Mouse (Mus musculus): ENCODE data around the gene Gm5294. TPM values are rescaled to one million over a fixed set of nuclear protein-coding genes. Genes with fewer than 3 reads are reported as not detected.

Gene Gm5294
- polyA plus RNA-seq, 1 experiment: not detected

DNA sequence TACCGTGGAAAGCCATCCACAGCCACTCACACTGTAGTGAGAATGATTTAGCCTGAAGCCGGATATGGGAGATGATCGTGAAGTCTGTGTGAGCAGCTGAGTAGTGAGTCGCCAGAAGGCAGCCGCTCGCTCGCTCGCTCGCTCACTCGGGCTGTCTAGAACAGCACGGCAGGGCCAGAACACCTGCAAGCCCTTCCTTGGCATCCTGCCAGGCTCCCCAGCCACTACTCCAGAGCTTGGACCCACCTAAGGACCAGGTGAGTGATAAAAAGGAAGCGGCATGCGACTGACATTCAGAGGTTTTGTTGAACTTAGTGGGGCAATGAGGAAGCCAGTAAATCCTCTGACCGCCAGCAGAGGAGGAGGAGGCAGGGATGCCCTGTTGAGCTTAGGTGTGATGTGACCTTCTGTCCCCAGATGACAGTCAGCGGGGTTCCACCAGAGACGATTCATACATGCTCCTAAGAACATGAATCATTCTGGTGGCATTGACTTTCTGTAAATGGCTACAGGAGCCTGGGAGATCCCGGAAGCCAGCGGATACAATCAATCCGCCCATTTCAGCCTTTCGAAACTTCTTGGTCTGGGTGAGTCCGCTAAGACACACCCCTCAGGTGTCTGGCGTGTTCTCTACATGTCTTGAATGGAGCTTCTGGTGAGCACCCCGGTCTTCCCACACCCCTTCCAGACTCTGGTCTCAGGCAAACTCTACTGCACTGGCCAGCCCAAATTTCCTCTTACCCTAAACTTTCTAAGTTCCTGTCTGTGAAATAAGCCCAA, 30.0 kb downstream of the Gm5294 start:
- no peak for DNase-seq (ENCODE audit: low spot score)

DNA sequence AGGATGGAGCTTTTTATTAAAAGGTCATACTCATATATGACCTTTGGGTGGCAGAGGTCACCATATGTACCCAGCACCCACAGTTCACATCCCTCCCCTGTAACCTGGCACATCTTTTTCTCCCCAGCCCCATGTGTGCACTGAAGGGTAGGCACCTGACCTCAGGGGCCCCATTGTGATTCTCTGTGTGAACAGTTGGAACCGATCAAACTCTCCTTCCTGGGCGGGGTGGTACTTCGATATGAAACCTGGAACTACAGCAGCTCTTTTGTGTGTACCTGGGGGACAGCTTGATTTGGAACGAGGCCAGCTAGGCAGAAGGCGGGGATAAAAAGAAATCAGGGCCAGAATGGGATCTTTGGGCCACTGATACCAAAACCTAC, 30.6 kb downstream of the Gm5294 start:
- DNase-seq (ENCODE audit: low spot score): no peak

DNA sequence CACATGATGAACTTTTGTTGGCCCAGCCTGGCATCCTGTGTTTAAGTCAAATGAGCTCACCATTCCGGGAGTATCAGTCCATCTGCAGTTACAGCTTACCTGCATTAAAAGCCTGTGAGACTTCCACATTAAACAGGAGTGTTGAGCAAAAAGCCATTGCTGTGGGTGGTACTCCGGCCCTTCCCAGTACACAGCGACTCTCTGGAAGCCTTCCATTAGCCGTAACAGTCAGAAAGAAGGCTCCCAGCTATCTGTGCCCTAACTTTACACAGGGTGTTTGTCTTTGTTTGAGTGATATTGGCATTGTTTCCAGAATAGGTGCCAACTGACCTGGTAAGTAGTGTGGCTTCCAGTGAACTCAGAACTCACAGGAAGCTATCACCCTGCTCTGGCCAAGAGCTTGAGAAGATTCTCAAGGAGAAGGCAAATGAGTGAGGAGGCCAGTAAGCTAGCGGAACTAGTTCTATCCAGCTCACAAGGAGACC, 31.5 kb downstream of the Gm5294 start:
- DNase-seq (ENCODE audit: low spot score): no peak

DNA sequence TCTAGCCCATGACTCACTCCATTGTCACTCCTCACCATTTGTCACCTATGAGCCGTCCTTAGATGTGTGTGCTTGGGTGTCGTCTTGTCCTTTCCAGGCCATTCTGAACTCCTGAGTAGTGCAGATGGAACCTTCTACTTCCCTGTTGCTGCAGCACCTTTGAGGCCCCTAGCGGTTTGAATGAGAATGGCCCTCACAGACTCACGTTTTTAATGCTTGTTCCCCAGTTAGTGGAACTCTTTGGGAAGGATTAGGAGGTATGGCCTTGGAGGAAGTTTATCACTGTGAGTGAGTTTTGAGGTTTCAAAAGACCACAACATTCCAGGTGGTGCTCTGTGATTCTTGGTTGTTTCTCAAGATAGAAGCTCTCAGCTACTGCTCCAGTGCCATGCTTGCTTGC, 32.3 kb downstream of the Gm5294 start:
- no peak for DNase-seq (ENCODE audit: low spot score)

DNA sequence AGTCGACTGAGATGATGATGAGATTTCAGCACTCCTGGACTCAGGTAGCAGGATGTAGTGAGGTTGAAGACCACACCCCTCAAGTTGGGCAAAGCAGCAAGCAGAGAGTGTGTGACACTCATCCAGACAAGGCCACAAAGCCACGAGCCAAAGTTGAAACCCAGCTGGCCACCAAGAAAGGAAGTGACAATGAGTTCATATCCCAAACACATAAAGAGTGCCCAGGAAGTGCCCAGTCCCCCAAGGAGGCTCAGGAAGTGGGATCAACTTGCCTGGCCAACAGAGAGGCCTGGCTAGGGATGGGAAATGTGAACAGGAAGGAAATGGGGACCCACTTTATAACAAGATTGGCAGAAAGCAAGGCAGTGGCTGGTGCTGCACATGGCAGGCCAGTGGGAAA, 33.5 kb downstream of the Gm5294 start:
- DNase-seq (ENCODE audit: low spot score): no peak

DNA sequence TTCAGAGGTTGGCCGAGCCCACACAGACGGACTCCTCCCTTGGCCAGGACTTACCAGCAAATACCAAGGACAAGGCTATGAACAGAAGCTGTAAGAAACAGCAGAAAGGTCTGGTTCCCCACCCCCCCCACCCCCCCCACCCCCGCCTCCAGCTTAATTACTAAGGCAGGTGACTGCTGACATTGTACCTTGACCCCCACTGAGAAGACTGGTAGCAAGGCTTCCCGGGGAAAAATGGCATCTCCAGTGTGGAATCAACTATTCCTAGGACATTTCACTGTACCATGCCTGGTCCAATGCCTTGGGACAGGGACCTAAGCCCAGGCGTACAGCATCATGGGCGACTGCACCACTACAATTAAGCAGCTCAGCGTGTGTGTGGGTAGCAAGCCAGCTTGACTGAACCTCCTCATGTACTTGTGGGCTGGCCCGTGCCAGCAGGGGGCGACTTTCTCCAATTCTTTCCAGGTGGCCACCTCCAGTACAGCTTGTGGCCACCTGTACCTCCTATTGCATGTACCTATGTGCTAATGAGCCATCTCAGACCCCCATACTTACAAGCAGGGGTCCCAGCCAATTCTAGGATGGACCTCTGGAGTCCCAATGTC, 37.2 kb downstream of the Gm5294 start:
- DNase-seq (ENCODE audit: low spot score): peak; percentile 75

DNA sequence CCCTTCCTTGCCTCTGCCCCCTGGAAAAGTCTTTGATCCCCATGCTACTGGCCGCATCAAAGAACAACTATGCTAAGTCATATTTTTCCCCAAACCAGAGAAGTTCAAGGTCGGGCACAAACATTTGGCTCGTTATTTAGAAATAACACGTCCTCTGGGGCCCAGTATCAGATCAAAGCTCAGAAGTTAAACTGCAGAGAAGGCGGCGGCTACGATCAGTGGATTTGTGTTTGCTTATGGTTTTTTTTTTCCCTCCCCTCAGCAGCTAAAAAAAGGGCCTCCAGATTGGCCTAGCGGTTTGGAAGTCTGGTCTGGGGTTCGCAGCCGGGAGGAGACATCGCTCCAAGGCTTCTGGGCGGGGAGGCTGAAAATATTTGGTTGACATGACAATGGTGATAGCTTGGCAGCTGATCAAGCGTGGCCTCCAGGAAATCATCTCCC, 38.0 kb downstream of the Gm5294 start:
- no peak for DNase-seq (ENCODE audit: low spot score)

DNA sequence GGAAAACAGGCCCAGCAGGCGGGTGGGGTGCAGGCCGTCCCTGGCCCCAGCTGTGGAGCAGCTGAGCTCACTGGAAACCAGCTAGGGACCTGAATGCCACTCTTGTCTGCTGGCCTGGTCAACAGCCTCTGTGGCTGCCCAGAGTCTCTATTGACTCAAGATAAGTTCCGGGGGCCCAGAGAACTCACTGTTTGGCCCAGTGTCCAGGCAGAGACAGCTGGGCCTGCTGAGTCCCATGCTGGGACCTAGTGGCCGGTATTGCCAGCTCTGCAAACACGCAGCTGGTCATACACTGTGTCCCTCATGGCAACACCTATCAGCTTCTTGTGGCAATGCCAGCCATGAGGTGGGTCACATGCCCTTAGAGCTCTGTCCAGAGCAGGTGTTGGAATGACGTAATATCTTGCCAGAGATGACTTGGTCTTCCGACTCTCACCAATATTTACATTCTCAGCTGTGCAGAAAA, 43.8 kb downstream of the Gm5294 start:
- no peak for DNase-seq (ENCODE audit: low spot score)

DNA sequence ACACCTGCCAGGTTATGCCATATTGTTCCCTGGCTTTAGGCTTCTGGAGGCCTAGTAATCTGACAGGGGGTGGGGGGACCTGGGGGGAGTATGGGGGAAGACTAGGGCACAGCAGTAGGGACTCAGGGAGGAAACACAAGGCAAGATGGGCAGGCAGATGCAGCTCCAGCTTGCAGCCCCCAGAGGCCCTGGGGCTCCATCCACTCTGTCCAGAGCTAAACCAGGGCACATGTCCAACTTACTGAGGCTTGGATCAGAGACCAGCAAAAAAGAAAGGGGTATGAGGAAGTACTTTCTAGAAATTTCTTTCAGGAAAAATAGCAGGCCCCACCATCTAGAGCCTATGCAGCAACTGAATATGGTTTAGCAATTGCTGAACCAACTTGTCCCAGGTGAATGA, 44.3 kb downstream of the Gm5294 start:
- DNase-seq (ENCODE audit: low spot score): no peak

DNA sequence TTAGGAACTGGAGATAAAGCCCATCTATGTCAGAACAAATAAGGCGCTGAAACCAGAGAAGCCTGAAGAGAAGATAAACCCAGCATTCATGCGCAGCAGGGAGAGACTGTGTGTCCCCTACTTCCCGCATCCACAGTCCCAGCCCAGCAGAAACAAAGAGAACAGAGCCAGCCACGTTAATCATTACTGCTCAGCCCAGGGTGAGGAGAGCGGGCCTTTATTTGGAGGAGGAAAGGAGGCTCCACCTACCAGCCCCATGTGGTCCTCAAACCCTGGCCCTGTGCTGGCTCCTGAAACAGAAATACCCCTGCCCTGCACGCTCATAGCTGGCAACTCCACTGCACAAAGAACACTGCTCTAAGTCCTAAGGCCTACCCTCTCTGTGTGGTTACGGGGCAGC, 45.0 kb downstream of the Gm5294 start:
- no peak for DNase-seq (ENCODE audit: low spot score)

DNA sequence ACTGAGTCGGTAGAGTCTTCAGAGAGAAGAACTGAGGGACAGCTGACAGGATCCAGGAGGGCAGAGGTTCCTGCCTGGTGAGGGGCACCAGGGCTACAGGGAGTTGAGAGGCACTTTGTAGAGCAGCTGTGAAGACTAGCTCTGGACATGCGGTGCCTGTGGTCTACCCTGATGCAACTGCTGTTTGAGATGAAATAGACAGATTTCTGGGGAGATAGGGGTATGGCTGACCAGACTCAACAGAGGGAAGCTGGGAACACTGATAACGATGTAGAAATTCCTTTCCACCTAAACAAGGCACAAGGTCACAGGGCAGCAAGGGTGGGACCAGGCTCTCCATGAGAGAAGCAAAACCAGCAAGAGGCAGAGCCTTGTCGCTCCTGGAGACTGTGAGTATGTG, 45.8 kb downstream of the Gm5294 start:
- DNase-seq (ENCODE audit: low spot score): no peak

Other genes starting within 250 kb of the Gm5294 start
- 26.1 and 27.0 TPM in 2 replicates for gene Zfp68, start 200.3 kb upstream of the Gm5294 start, polyA plus RNA-seq (2012; rRNA removed)
- gene A430033K04Rik, start 197.2 kb upstream of the Gm5294 start, polyA plus RNA-seq (2012; rRNA removed): 5.6 and 7.2 TPM in 2 replicates
- gene Fam20c, start 65.6 kb upstream of the Gm5294 start, polyA plus RNA-seq (2012; rRNA removed): 8.1 and 8.9 TPM in 2 replicates
- gene Pdgfa, start 177.3 kb downstream of the Gm5294 start, polyA plus RNA-seq (2012; rRNA removed): 20.4 and 39.0 TPM in 2 replicates